Mouse (Mus musculus): Measurements from ENCODE around the gene Per3.

Gene Per3

DNA sequence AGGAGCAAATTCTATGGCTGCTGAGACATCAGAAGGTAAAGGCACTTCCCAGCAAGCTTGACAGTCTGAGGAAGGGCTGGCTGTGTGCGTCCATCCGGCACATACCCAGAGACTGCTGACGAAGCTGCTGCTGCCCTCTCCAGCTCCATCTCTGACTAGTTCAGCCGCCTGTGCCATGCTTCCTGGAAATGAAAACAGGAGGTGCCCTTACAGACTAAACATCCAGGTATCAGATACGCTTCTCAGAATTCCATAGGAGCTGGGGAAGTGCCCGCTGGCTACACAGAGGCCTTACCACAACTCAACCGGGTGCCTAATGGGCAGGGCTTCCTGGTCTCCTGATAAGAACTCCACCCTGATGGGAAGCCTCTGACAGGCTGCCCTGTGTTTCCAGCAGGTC is 85.9 kb downstream of the Per3 start:
- DNase-seq (ENCODE audit: low read depth, low spot score) = no peak

DNA sequence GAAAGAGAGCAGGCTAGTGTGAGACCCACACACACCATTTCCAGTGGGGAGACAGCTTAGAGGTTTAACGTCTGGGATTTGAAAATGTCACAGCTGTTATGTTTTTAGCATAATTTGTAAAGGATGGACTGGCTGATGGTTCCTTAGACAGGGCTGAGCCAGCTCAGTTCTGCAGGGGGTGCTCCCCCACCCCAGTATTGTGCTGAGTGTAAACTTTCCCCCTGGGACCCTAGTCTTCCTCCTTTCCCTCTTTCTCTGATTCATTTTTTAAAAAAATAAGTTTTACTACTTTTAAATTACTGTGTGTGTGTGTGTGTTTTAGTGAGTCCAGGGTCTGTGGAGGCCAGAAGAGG is 87.4 kb downstream of the Per3 start:
- DNase-seq (ENCODE audit: low read depth, low spot score) = no peak

DNA sequence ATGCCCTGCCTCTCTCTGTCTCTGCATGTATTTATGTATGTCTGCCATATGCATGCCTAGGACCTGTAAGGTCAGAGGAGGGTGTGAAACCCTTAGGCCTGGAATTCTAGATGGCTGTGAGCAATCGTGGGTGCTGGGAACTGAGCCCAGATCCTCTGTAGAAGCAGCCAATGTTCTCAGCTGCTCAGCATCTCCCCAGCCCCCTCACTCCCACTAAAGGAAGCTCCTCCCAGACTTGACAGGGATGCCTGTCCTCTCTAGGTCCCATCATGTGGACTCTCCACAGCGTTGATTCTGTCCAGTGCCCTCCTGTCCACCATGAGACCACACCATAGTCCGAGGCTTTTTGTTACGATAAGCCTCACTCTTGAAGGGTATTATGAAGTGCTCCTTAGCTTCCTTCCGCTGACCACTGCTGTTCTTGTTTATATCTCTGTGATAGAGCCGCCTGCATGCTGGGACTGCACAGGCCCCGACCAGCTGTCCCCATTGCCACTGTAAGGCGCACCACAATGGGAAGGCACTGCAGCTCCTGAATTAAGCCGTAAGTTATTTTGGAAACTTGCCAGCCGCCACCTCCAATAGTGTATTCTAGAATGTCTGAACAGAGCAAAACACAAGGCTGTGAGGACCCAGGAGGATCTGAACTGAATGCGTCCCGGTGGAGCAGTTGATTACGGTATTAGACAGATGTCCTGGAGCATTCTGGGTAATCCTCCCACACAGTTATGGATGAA is 87.9 kb downstream of the Per3 start:
- DNase-seq (ENCODE audit: low read depth, low spot score) = no peak
